Mouse (Mus musculus): ENCODE measurements around the gene Dhcr7. TPM values are rescaled to one million over a fixed set of nuclear protein-coding genes. Genes with fewer than 3 reads are reported as not detected.

The Dhcr7 gene
- polyA plus RNA-seq, 1 experiment from 2014 or later = 20.2 TPM

DNA sequence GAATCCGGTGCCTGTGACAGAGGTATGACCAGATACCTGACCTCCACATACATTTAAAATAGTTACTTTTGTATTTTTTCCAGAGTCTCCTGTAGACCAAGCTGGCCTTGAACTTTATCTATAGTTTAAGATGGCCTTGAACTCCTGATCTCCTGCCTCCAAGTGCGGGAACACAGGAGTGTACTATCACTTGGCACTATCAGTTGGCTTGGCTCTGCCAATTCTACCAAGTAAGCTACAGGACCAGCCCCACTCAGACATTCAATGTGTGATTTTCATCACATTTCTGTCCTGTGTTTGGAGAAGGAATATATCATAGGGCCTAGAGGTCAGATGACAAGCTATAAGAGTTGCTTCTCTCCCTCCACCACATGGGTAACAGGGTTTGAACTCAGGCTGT lies 11.4 kb downstream of the Dhcr7 start:
- WGBS = 81% methylated on average over 2 of the region's 2 CpGs

DNA sequence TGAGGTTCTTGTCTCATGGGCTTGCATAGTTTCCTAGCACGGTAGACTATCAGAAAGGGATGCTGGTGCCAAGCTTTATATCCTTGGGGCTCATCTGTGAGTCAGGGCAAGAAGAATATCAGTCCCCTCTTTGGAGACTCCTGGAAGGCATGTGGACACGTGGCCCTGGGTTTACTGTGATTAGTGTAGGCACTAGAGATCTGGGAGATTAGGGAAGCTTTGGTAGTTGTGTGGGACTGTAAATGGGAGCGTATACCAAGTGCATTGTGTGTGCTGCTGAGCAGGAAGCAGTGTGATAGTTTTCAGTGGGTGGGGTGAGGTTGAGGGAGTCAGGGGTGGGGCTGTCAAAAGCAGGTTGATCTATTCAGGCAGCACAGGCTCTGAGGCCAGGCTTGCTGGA lies 12.0 kb downstream of the Dhcr7 start:
- H3K4me2 ChIP-seq (ENCODE audit: low read length) = no peak overlapping the region
- no peak overlapping the region for H3K9ac ChIP-seq (ENCODE audit: low read length)
- H3K4me1 ChIP-seq (ENCODE audit: control insufficient read depth in 2 of 2, insufficient read depth in 2 of 2, low read length in 2 of 2) = peaks cover 2 to 11% of the 10 kb centered on the region in 2 experiments
- no peak for ATAC-seq (ENCODE audit: insufficient number of reproducible peaks, insufficient read depth, low FRiP score, low read depth)
- no peaks in the 10 kb centered on the region for H3K9me3 ChIP-seq (ENCODE audit: control insufficient read depth, low read length)
- H3K4me3 ChIP-seq (ENCODE audit: control insufficient read depth in 1 of 2, insufficient read depth in 1 of 2, low read depth in 1 of 2, low read length in 2 of 2) = no peak overlapping the region
- H3K36me3 ChIP-seq (ENCODE audit: control insufficient read depth, insufficient read depth, low read length) = peaks cover 24% of the 10 kb centered on the region
- no peak overlapping the region for H3K27ac ChIP-seq (replicated peaks in 1 of 2; ENCODE audit: control insufficient read depth in 1 of 2, insufficient read depth in 1 of 2, low read depth in 2 of 2, low read length in 2 of 2)
- WGBS = 44% methylated on average over 3 of the region's 3 CpGs
- H3K27me3 ChIP-seq (ENCODE audit: control insufficient read depth, insufficient read depth, low read length) = no peaks in the 10 kb centered on the region

More for the DNA sequence above, 11.4 kb downstream of the Dhcr7 start:
- Histone ChIP-seq H3K9ac (ENCODE audit: low read length) (no peak overlapping the region), H3K36me3 (ENCODE audit: control insufficient read depth, insufficient read depth, low read length) (peaks cover 24% of the 10 kb centered on the region), H3K4me3 (ENCODE audit: control insufficient read depth in 1 of 2, insufficient read depth in 1 of 2, low read depth in 1 of 2, low read length in 2 of 2) (no peak overlapping the region), H3K9me3 (ENCODE audit: control insufficient read depth, low read length) (no peaks in the 10 kb centered on the region), H3K27me3 (ENCODE audit: control insufficient read depth, insufficient read depth, low read length) (no peaks in the 10 kb centered on the region), H3K27ac (replicated peaks in 1 of 2; ENCODE audit: control insufficient read depth in 1 of 2, insufficient read depth in 1 of 2, low read depth in 2 of 2, low read length in 2 of 2) (no peak overlapping the region), H3K4me2 (ENCODE audit: low read length) (no peak overlapping the region), H3K4me1 (ENCODE audit: control insufficient read depth in 2 of 2, insufficient read depth in 2 of 2, low read length in 2 of 2) (peaks cover 2 to 11% of the 10 kb centered on the region in 2 experiments)
- no peak for ATAC-seq (ENCODE audit: insufficient number of reproducible peaks, insufficient read depth, low FRiP score, low read depth)

GRCm38 (mm10) chr7:143837705-143838358 lies 14.9 kb downstream of the Dhcr7 start:
- H3K27ac ChIP-seq (replicated peaks in 1 of 2; ENCODE audit: control insufficient read depth in 1 of 2, insufficient read depth in 1 of 2, low read depth in 2 of 2, low read length in 2 of 2) = no peak overlapping the region
- H3K36me3 ChIP-seq (ENCODE audit: control insufficient read depth, insufficient read depth, low read length) = peaks cover 51% of the 10 kb centered on the region
- no peak overlapping the region for H3K9ac ChIP-seq (ENCODE audit: low read length)
- no peaks in the 10 kb centered on the region for H3K9me3 ChIP-seq (ENCODE audit: control insufficient read depth, low read length)
- no peak for ATAC-seq (ENCODE audit: insufficient number of reproducible peaks, insufficient read depth, low FRiP score, low read depth)
- H3K27me3 ChIP-seq (ENCODE audit: control insufficient read depth, insufficient read depth, low read length) = no peaks in the 10 kb centered on the region
- no peak overlapping the region for H3K4me3 ChIP-seq (ENCODE audit: control insufficient read depth in 1 of 2, insufficient read depth in 1 of 2, low read depth in 1 of 2, low read length in 2 of 2)
- peaks cover 0 to 6% of the 10 kb centered on the region in 2 experiments; a peak in 2 of 4 replicates for H3K4me1 ChIP-seq (ENCODE audit: control insufficient read depth in 2 of 2, insufficient read depth in 2 of 2, low read length in 2 of 2)
- H3K4me2 ChIP-seq (ENCODE audit: low read length) = no peak overlapping the region
- WGBS = 87% methylated on average over 3 of the region's 3 CpGs

DNA sequence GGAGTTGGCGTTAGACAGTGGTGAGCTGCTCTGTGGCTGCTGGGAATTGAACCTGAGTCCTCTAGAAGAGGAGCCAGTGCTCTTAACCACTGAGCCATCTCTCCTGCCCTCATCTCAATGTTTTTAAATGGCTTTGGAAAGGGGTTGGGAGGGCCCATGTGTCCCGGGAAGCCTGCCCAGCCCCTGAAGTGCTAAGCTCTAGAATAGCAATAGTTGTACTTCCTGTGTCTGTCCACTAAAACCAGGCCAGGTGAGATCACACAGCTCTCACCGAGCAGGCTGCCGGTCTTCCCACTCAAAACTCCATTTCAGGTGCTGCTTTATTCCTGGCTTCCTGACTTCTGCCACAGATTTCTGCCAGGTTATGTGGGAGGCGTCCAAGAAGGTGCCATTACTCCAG lies 17.2 kb downstream of the Dhcr7 start:
- Histone ChIP-seq H3K4me3 (ENCODE audit: control insufficient read depth in 1 of 2, insufficient read depth in 1 of 2, low read depth in 1 of 2, low read length in 2 of 2) (no peak overlapping the region), H3K4me2 (ENCODE audit: low read length) (no peak overlapping the region), H3K4me1 (ENCODE audit: control insufficient read depth in 2 of 2, insufficient read depth in 2 of 2, low read length in 2 of 2) (peaks cover 0 to 6% of the 10 kb centered on the region in 2 experiments; a peak in 1 of 4 replicates), H3K36me3 (ENCODE audit: control insufficient read depth, insufficient read depth, low read length) (peaks cover 71% of the 10 kb centered on the region), H3K9ac (ENCODE audit: low read length) (no peak overlapping the region), H3K27ac (replicated peaks in 1 of 2; ENCODE audit: control insufficient read depth in 1 of 2, insufficient read depth in 1 of 2, low read depth in 2 of 2, low read length in 2 of 2) (no peak overlapping the region), H3K27me3 (ENCODE audit: control insufficient read depth, insufficient read depth, low read length) (no peaks in the 10 kb centered on the region), H3K9me3 (ENCODE audit: control insufficient read depth, low read length) (no peaks in the 10 kb centered on the region)
- 93% methylated on average over 5 of the region's 5 CpGs for WGBS
- ATAC-seq (ENCODE audit: insufficient number of reproducible peaks, insufficient read depth, low FRiP score, low read depth) = no peak

- Histone ChIP-seq H3K36me3 (ENCODE audit: control insufficient read depth, insufficient read depth, low read length) (peaks cover 83% of the 10 kb centered on the region), H3K27ac (replicated peaks in 1 of 2; ENCODE audit: control insufficient read depth in 1 of 2, insufficient read depth in 1 of 2, low read depth in 2 of 2, low read length in 2 of 2) (no peak overlapping the region), H3K4me1 (ENCODE audit: control insufficient read depth in 2 of 2, insufficient read depth in 2 of 2, low read length in 2 of 2) (peaks cover 0 to 6% of the 10 kb centered on the region in 2 experiments; a peak in 1 of 4 replicates), H3K9ac (ENCODE audit: low read length) (no peak overlapping the region), H3K4me2 (ENCODE audit: low read length) (no peak overlapping the region), H3K27me3 (ENCODE audit: control insufficient read depth, insufficient read depth, low read length) (no peaks in the 10 kb centered on the region), H3K4me3 (ENCODE audit: control insufficient read depth in 1 of 2, insufficient read depth in 1 of 2, low read depth in 1 of 2, low read length in 2 of 2) (no peak overlapping the region), H3K9me3 (ENCODE audit: control insufficient read depth, low read length) (no peaks in the 10 kb centered on the region)
- WGBS = 93% methylated on average over 8 of the region's 8 CpGs
- ATAC-seq (ENCODE audit: insufficient number of reproducible peaks, insufficient read depth, low FRiP score, low read depth) = no peak
Measured at GRCm38 (mm10) chr7:143841301-143841700, 18.4 kb downstream of the Dhcr7 start.

DNA sequence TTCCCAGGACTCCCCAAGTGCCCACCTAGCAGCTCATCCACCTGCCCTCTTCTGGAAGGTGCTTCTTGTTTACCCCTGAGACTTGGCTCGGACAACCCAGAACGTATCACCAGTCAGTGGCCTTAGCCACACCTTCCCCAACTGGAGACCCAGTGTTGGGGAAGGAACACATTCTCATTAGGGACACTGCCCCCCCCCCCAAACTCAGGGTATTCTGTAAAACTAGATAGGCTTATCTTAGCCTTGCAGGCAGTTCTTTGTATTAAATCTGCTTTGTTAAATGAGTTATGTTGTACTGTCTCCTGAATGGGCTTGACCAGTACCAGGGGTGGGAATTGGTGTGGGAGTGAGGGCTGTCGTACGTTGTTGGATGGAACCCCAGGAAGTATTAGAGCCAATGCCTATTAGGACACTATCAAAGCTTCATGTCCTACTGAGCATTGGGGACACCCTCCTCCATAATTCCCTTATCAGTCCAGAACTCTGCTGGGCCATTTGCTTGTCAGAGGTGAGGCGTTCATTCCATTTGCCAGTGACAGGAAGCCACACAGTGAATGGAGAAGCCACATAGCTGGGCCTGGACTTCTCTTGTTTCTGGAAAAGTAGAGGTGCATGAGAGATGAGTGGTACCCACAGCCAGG lies 25.3 kb downstream of the Dhcr7 start:
- no peak overlapping the region for H3K4me2 ChIP-seq (ENCODE audit: low read length)
- no peak for ATAC-seq (ENCODE audit: insufficient number of reproducible peaks, insufficient read depth, low FRiP score, low read depth)
- no peaks in the 10 kb centered on the region for H3K27me3 ChIP-seq (ENCODE audit: control insufficient read depth, insufficient read depth, low read length)
- H3K9me3 ChIP-seq (ENCODE audit: control insufficient read depth, low read length) = no peaks in the 10 kb centered on the region
- no peak overlapping the region for H3K9ac ChIP-seq (ENCODE audit: low read length)
- no peak overlapping the region for H3K27ac ChIP-seq (replicated peaks in 1 of 2; ENCODE audit: control insufficient read depth in 1 of 2, insufficient read depth in 1 of 2, low read depth in 2 of 2, low read length in 2 of 2)
- H3K36me3 ChIP-seq (ENCODE audit: control insufficient read depth, insufficient read depth, low read length) = peaks cover 57% of the 10 kb centered on the region
- H3K4me1 ChIP-seq (ENCODE audit: control insufficient read depth in 2 of 2, insufficient read depth in 2 of 2, low read length in 2 of 2) = no peaks in the 10 kb centered on the region
- no peak overlapping the region for H3K4me3 ChIP-seq (ENCODE audit: control insufficient read depth in 1 of 2, insufficient read depth in 1 of 2, low read depth in 1 of 2, low read length in 2 of 2)
- WGBS = 76% methylated on average over 5 of the region's 5 CpGs

GRCm38 (mm10) chr7:143848768-143849482 lies 26.0 kb downstream of the Dhcr7 start:
- no peak for ATAC-seq (ENCODE audit: insufficient number of reproducible peaks, insufficient read depth, low FRiP score, low read depth)
- Histone ChIP-seq H3K36me3 (ENCODE audit: control insufficient read depth, insufficient read depth, low read length) (peaks cover 50% of the 10 kb centered on the region), H3K4me3 (ENCODE audit: control insufficient read depth in 1 of 2, insufficient read depth in 1 of 2, low read depth in 1 of 2, low read length in 2 of 2) (no peak overlapping the region), H3K4me2 (ENCODE audit: low read length) (no peak overlapping the region), H3K9me3 (ENCODE audit: control insufficient read depth, low read length) (no peaks in the 10 kb centered on the region), H3K27ac (replicated peaks in 1 of 2; ENCODE audit: control insufficient read depth in 1 of 2, insufficient read depth in 1 of 2, low read depth in 2 of 2, low read length in 2 of 2) (no peak overlapping the region), H3K27me3 (ENCODE audit: control insufficient read depth, insufficient read depth, low read length) (no peaks in the 10 kb centered on the region), H3K4me1 (ENCODE audit: control insufficient read depth in 2 of 2, insufficient read depth in 2 of 2, low read length in 2 of 2) (no peaks in the 10 kb centered on the region), H3K9ac (ENCODE audit: low read length) (no peak overlapping the region)
- WGBS = 86% methylated on average over 7 of the region's 8 CpGs

Measured in heart, embryonic 14.5 days (tissue).